Mouse (Mus musculus): ENCODE data around the gene Gm13275.
"Not testable (repeated sequence)": the region's sequence is repeated elsewhere in the genome, so short reads cannot be mapped to it uniquely, and the experiment has no call there.

- TF ChIP-seq SMC3 (IDR thresholded peaks at IDR 0.05; ENCODE audit: low read depth, low read length); CTCF (conservative IDR thresholded peaks at IDR 0.05 in 1 of 2, IDR thresholded peaks at IDR 0.05 in 1 of 2; ENCODE audit: low read depth in 2 of 2, low read length in 2 of 2); CHD2 (IDR thresholded peaks at IDR 0.05; ENCODE audit: low read length); USF1 (IDR thresholded peaks at IDR 0.05; ENCODE audit: low read depth, low read length); E2F4 (IDR thresholded peaks at IDR 0.05; ENCODE audit: insufficient replicate concordance, low read depth, low read length); NELFE (IDR thresholded peaks at IDR 0.05; ENCODE audit: low read depth, low read length); EP300 (IDR thresholded peaks at IDR 0.05; ENCODE audit: low read length); ZMIZ1 (IDR thresholded peaks at IDR 0.05; ENCODE audit: low read depth, low read length); ELF1 (IDR thresholded peaks at IDR 0.05; ENCODE audit: low read depth, low read length); RCOR1 (conservative IDR thresholded peaks at IDR 0.05; ENCODE audit: low read depth, low read length); ZNF384 (IDR thresholded peaks at IDR 0.05; ENCODE audit: low read depth, low read length): not testable (repeated sequence)
These were observed 8.7 kb downstream of the Gm13275 start, which contains the start of gene Gm13287 for GRCm38 (mm10) chr4:88802954-88803353.

Data from CH12.LX (cell line).